In the genomic region with DNA sequence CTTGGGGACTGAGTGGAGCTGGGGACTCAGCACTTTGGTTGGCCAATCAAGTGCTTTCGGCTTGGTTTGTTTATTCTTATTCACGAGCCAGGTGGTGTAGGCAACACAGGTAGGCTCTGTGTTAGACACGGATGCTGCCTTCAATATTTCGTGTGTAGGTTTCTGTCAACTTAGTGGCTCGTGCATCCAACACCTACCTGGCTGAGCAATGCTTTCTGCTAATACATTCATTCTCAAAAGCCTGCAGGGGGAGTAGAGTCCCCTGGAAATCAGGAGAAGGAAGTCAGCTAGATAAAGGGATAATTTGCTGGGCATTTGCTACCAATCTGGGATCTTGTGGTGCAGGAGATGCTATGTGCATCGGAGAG, we compare ENCODE assay signal across 8 mouse cellular contexts. TPM values are rescaled to one million over a fixed set of nuclear protein-coding genes. Genes with fewer than 3 reads are reported as not detected.
DNase-seq lines count a peak whose midpoint lies in the region; ATAC-seq and TF ChIP-seq lines count a peak whose summit lies in the region.

No protein-coding gene starts in this region.

- 10% methylated on average over 6 of the region's 6 CpGs for WGBS in hindbrain, embryonic 16.5 days
- 30% methylated on average over 6 of the region's 6 CpGs for WGBS in neural tube, embryonic 12.5 days

- peak; percentile 70 for ATAC-seq in hindbrain, embryonic 16.5 days
- ATAC-seq in neural tube, embryonic 12.5 days (ENCODE audit: low FRiP score, low read depth): no peak

- peak overlapping the region; percentile 96 for H3K9ac ChIP-seq in hindbrain, embryonic 16.5 days (ENCODE audit: low read depth, low read length)
- H3K9ac ChIP-seq in neural tube, embryonic 12.5 days: peak overlapping the region; percentile 85

- H3K4me3 ChIP-seq in left cerebral cortex, adult 2 months: peak overlapping the region; percentile 70
- peak overlapping the region; percentile 67 for H3K4me3 ChIP-seq in brown adipose tissue, adult 24 weeks (ENCODE audit: insufficient read depth, low read depth, low read length)
- peak overlapping the region; percentile 70 for H3K4me3 ChIP-seq in hindbrain, embryonic 16.5 days (ENCODE audit: low read length)
- peak overlapping the region; percentile 65 for H3K4me3 ChIP-seq in neural tube, embryonic 12.5 days

- no peaks in the 10 kb centered on the region for H3K27me3 ChIP-seq in hindbrain, embryonic 16.5 days (replicated peaks; ENCODE audit: control insufficient read depth, insufficient read depth, low read length)
- no peaks in the 10 kb centered on the region for H3K27me3 ChIP-seq in neural tube, embryonic 12.5 days (replicated peaks)

- peak; percentile 29 for TF ChIP-seq CTCF in left cerebral cortex, adult 2 months (IDR thresholded peaks at IDR 0.05)

- H3K4me1 ChIP-seq in brown adipose tissue, adult 24 weeks (ENCODE audit: control insufficient read depth, insufficient read depth, insufficient read length, low read length): peaks cover 12% of the 10 kb centered on the region
- H3K4me1 ChIP-seq in hindbrain, embryonic 16.5 days (ENCODE audit: control insufficient read depth, insufficient read depth, low read depth, low read length): peaks cover 12% of the 10 kb centered on the region
- peaks cover 23% of the 10 kb centered on the region for H3K4me1 ChIP-seq in neural tube, embryonic 12.5 days

- peak overlapping the region; percentile 97 for H3K27ac ChIP-seq in left cerebral cortex, adult 2 months
- H3K27ac ChIP-seq in brown adipose tissue, adult 24 weeks (replicated peaks; ENCODE audit: low read depth, low read length): no peak overlapping the region
- peak overlapping the region; percentile 96 for H3K27ac ChIP-seq in hindbrain, embryonic 16.5 days (ENCODE audit: low read depth, low read length)
- 0 out of 2 replicates have a peak overlapping the region, but pooled peaks have one; percentile 80 for H3K27ac ChIP-seq in neural tube, embryonic 12.5 days

- H3K36me3 ChIP-seq in hindbrain, embryonic 16.5 days (ENCODE audit: control insufficient read depth, insufficient read depth, low read length): peaks cover 2% of the 10 kb centered on the region
- no peaks in the 10 kb centered on the region for H3K36me3 ChIP-seq in neural tube, embryonic 12.5 days

- no peak for DNase-seq in left cerebral cortex, adult 2 months (ENCODE audit: extremely low spot score in 1 of 2, low spot score in 2 of 2)
- DNase-seq in left cerebral cortex, postnatal 4 days: no peak
- DNase-seq in cerebellum, postnatal 36 days: no peak
- DNase-seq in urinary bladder, postnatal 36 days (ENCODE audit: low spot score in 2 of 2): no peak
- DNase-seq in c-Kit-positive CD71-positive TER-119-positive erythroid progenitor cells, embryonic 14.5 days (ENCODE audit: low spot score): no peak

- peak overlapping the region; percentile 93 for H3K4me2 ChIP-seq in hindbrain, embryonic 16.5 days (ENCODE audit: low read length)
- peak overlapping the region; percentile 98 for H3K4me2 ChIP-seq in neural tube, embryonic 12.5 days (replicated peaks)

- intact Hi-C loops in left cerebral cortex, adult 2 months (cut with DNase I): loop anchor here (10.0 kb wide), 1 partner anchor 865 kb away; no protein-coding TSS in a partner anchor
- intact Hi-C loops in left cerebral cortex, postnatal 4 days (cut with DNase I): no loop called here

- no peaks in the 10 kb centered on the region for H3K9me3 ChIP-seq in hindbrain, embryonic 16.5 days (ENCODE audit: control insufficient read depth, low read length)
- H3K9me3 ChIP-seq in neural tube, embryonic 12.5 days: no peaks in the 10 kb centered on the region

RNA-seq across cellular contexts. Expression of gene Cmpk2, which starts 1.0 kb away (rescaled TPM):
- total RNA-seq in left cerebral cortex, adult 2 months (2021): 10 to 100 TPM; 19.5 to 21.9 TPM
- total RNA-seq in left cerebral cortex, postnatal 4 days (2021): 10 to 100 TPM; 16.8 to 18.1 TPM
- polyA plus RNA-seq in brown adipose tissue, adult 24 weeks (2012; ENCODE audit: insufficient read depth, insufficient read length, missing spikeins): 5.0 and 6.6 TPM in 2 replicates
- polyA plus RNA-seq in hindbrain, embryonic 16.5 days (2015; fragmentation: Nextera tagmentation; extraction: Ambion mirVana): 23.6 and 23.9 TPM in 2 replicates
- 8.9 and 9.1 TPM in 2 replicates for polyA plus RNA-seq in neural tube, embryonic 12.5 days (2016; fragmentation: Nextera tagmentation; extraction: Ambion mirVana)

RNA-seq across cellular contexts. Expression of gene Rsad2, which starts 13.8 kb away (rescaled TPM):
- 1 to 10 TPM in 1 of 2 experiments, under 1 TPM in 1; 0.66 to 1.3 TPM for total RNA-seq in left cerebral cortex, adult 2 months (2021)
- total RNA-seq in left cerebral cortex, postnatal 4 days (2021): under 1 TPM; 0.14 to 0.26 TPM
- 2.9 and 8.1 TPM in 2 replicates for polyA plus RNA-seq in brown adipose tissue, adult 24 weeks (2012; ENCODE audit: insufficient read depth, insufficient read length, missing spikeins)
- 0.34 and 0.88 TPM in 2 replicates for polyA plus RNA-seq in hindbrain, embryonic 16.5 days (2015; fragmentation: Nextera tagmentation; extraction: Ambion mirVana)
- polyA plus RNA-seq in neural tube, embryonic 12.5 days (2016; fragmentation: Nextera tagmentation; extraction: Ambion mirVana): 0.60 and 0.67 TPM in 2 replicates

RNA-seq across cellular contexts. Expression of gene Rnf144a, which starts 55.0 kb away (rescaled TPM):
- 10 to 100 TPM; 26.8 to 34.2 TPM for total RNA-seq in left cerebral cortex, adult 2 months (2021)
- 10 to 100 TPM; 41.8 to 45.4 TPM for total RNA-seq in left cerebral cortex, postnatal 4 days (2021)
- polyA plus RNA-seq in brown adipose tissue, adult 24 weeks (2012; ENCODE audit: insufficient read depth, insufficient read length, missing spikeins): 16.9 and 22.9 TPM in 2 replicates
- polyA plus RNA-seq in hindbrain, embryonic 16.5 days (2015; fragmentation: Nextera tagmentation; extraction: Ambion mirVana): 21.6 and 26.4 TPM in 2 replicates
- polyA plus RNA-seq in neural tube, embryonic 12.5 days (2016; fragmentation: Nextera tagmentation; extraction: Ambion mirVana): 38.3 and 38.8 TPM in 2 replicates
